Mouse (Mus musculus) small intestine, adult 2 months (tissue): ENCODE results near the gene Gm266.

Experiments
- CTCF ChIP-seq: fragments of 200-500 bp; IDR thresholded peaks from 2 replicates; pipeline ENCODE4 v1.5.1; 2012; ENCODE audit warnings: low read depth, mild to moderate bottlenecking, control low read depth, inconsistent platforms, low read length, moderate library complexity, mixed read lengths; ENCODE audit not compliant: insufficient replicate concordance, insufficient read length; ENCODE audit errors: extremely low read depth
- POLR2A ChIP-seq: fragments of 200-500 bp; IDR thresholded peaks from 2 replicates; pipeline ENCODE4 v1.6.1; 2012; ENCODE audit warnings: low read depth, mild to moderate bottlenecking, control low read depth, inconsistent platforms, low read length, moderate library complexity

GRCm38 (mm10) chr12:111507962-111508361 is 22.3 kb upstream of the Gm266 start:
- no peak for TF ChIP-seq CTCF
- no peak for TF ChIP-seq POLR2A
